Mouse (Mus musculus) small intestine, adult 2 months (tissue): ENCODE data around the gene Arhgef15.
A peak's percentile ranks its signal among the peaks of the same experiment; 100 is the strongest.

Source experiments
- CTCF ChIP-seq: fragments of 200-500 bp; IDR thresholded peaks from 2 replicates; pipeline ENCODE4 v1.5.1; 2012; ENCODE audit warnings: low read depth, mild to moderate bottlenecking, control low read depth, inconsistent platforms, low read length, moderate library complexity, mixed read lengths; ENCODE audit not compliant: insufficient replicate concordance, insufficient read length; ENCODE audit errors: extremely low read depth
- POLR2A ChIP-seq: fragments of 200-500 bp; IDR thresholded peaks from 2 replicates; pipeline ENCODE4 v1.6.1; 2012; ENCODE audit warnings: low read depth, mild to moderate bottlenecking, control low read depth, inconsistent platforms, low read length, moderate library complexity

GRCm38 (mm10) chr11:68897120-68897519, 60.2 kb downstream of the Arhgef15 start:
- no peak for TF ChIP-seq POLR2A
- peak; percentile 49; the same call in 1 of the 2 replicates for TF ChIP-seq CTCF
